Mouse (Mus musculus): ENCODE results near the gene Xdh. TPM values are rescaled to one million over a fixed set of nuclear protein-coding genes. Genes with fewer than 3 reads are reported as not detected.

Xdh gene
- polyA plus RNA-seq, 1 experiment from 2014 or later: 0.33 TPM

DNA sequence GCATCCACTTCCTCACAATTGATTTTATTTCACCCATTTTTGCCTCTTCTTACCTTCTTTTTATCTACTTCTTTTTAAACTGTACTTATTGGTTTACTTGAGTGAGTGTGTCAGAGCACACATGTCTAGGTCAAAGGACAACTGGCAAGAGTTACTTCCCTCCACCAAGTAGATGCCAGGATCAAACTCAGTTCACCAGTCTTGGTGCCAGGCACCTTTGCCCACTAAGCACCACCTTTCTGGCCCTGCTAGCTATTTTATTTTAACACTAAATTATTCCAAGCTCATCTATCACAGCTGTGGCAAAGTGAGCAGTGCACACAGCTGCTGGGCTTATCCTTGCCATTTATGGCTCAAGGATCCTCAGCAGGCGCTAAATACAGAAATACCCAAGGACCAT, 46.9 kb downstream of the Xdh start:
- no peaks in the 10 kb centered on the region for H3K36me3 ChIP-seq (ENCODE audit: control insufficient read depth, insufficient read depth, low read length)
- 97% methylated on average over 1 of the region's 1 CpGs for WGBS
- H3K27me3 ChIP-seq (ENCODE audit: control insufficient read depth, insufficient read depth, low read length): no peaks in the 10 kb centered on the region
- H3K9me3 ChIP-seq (ENCODE audit: control insufficient read depth, low read length): no peaks in the 10 kb centered on the region
- H3K27ac ChIP-seq (ENCODE audit: low read depth, low read length): no peak overlapping the region
- no peak overlapping the region for H3K4me2 ChIP-seq (ENCODE audit: low read depth)
- H3K9ac ChIP-seq (ENCODE audit: low read length): no peak overlapping the region
- no peak overlapping the region for H3K4me3 ChIP-seq (ENCODE audit: low read depth, low read length)
- DNase-seq (ENCODE audit: low spot score) (no peak), ATAC-seq (ENCODE audit: insufficient read depth, low FRiP score, low TSS enrichment) (no peak)
- H3K4me1 ChIP-seq (ENCODE audit: control insufficient read depth, insufficient read depth, low read length): no peaks in the 10 kb centered on the region

DNA sequence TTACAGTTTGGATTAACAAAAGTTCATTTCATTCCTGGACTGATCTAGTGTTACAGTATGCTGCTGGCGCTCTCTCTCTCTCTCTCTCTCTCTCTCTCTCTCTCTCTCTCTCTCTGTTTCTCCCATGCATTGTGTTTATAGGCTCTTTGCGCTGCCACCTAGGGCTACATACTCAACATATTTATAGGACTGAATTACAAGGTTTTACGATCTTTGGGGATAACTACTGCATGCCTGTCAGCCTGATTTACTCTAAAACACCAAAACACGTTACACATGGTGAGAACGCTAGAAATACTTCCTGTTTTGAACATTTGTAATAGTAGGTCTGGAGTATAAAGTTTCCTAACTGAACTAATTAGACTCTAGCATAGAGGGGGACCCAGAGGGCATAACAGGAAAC, 47.8 kb downstream of the Xdh start:
- no peaks in the 10 kb centered on the region for H3K27me3 ChIP-seq (ENCODE audit: control insufficient read depth, insufficient read depth, low read length)

DNA sequence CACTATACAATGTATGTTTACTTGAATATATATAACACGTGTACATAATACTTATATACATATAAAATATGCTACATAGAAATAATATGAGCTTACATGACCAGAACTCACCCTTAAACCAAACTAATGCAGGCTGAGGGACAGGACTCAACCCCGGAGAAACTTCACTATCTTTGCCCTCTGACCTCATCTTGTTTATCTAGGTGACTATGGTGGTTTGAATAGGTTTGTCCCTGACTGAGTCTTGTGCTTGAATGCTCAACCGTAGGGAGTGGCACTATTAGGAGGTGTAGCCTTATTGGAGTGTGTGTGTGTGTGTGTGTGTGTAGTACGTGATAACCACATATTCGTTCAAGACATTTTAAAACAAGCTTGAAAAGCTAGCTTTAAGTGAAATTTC, 55.6 kb downstream of the Xdh start:
- 87% methylated on average over 5 of the region's 5 CpGs for WGBS
- H3K36me3 ChIP-seq (ENCODE audit: control insufficient read depth, insufficient read depth, low read length): no peaks in the 10 kb centered on the region
- H3K27ac ChIP-seq (ENCODE audit: low read depth, low read length): no peak overlapping the region
- H3K4me2 ChIP-seq (ENCODE audit: low read depth): no peak overlapping the region
- H3K4me3 ChIP-seq (ENCODE audit: low read depth, low read length): no peak overlapping the region
- no peaks in the 10 kb centered on the region for H3K9me3 ChIP-seq (ENCODE audit: control insufficient read depth, low read length)
- no peaks in the 10 kb centered on the region for H3K27me3 ChIP-seq (ENCODE audit: control insufficient read depth, insufficient read depth, low read length)
- no peaks in the 10 kb centered on the region for H3K4me1 ChIP-seq (ENCODE audit: control insufficient read depth, insufficient read depth, low read length)
- H3K9ac ChIP-seq (ENCODE audit: low read length): no peak overlapping the region
- ATAC-seq (ENCODE audit: insufficient read depth, low FRiP score, low TSS enrichment): no peak
- no peak for DNase-seq (ENCODE audit: low spot score)

More for the DNA sequence above, 47.8 kb downstream of the Xdh start:
- DNase-seq (ENCODE audit: low spot score) (no peak), ATAC-seq (ENCODE audit: insufficient read depth, low FRiP score, low TSS enrichment) (no peak)
- no peak overlapping the region for H3K9ac ChIP-seq (ENCODE audit: low read length)
- no peak overlapping the region for H3K4me2 ChIP-seq (ENCODE audit: low read depth)
- H3K9me3 ChIP-seq (ENCODE audit: control insufficient read depth, low read length): no peaks in the 10 kb centered on the region
- H3K36me3 ChIP-seq (ENCODE audit: control insufficient read depth, insufficient read depth, low read length): no peaks in the 10 kb centered on the region
- H3K4me3 ChIP-seq (ENCODE audit: low read depth, low read length): no peak overlapping the region
- H3K27ac ChIP-seq (ENCODE audit: low read depth, low read length): no peak overlapping the region
- WGBS: 73% methylated on average over 5 of the region's 5 CpGs
- H3K4me1 ChIP-seq (ENCODE audit: control insufficient read depth, insufficient read depth, low read length): no peaks in the 10 kb centered on the region

DNA sequence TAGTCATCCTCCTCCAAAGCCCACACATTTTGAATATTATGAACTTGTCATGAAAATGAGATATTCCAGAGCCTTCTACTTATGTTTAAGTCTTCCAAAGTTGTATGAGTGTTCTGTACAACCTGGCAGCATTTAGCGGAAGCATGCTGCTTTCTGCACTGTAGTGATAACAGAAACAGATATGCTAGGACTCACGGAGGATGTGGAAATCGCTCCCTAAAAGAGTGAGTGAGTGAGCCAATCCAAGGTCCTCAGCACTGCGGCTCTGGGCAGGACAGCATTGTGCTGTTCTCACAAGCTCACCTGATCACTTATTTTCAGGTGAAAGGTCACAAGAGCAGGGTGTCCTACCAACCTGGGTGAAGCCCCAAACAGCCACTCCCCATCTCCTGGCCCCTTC, 56.2 kb downstream of the Xdh start:
- DNase-seq (ENCODE audit: low spot score): no peak
- 92% methylated on average over 4 of the region's 4 CpGs for WGBS
- H3K27ac ChIP-seq (ENCODE audit: low read depth, low read length): no peak overlapping the region
- no peak for ATAC-seq (ENCODE audit: insufficient read depth, low FRiP score, low TSS enrichment)
- no peak overlapping the region for H3K4me2 ChIP-seq (ENCODE audit: low read depth)
- no peaks in the 10 kb centered on the region for H3K36me3 ChIP-seq (ENCODE audit: control insufficient read depth, insufficient read depth, low read length)
- H3K4me1 ChIP-seq (ENCODE audit: control insufficient read depth, insufficient read depth, low read length): no peaks in the 10 kb centered on the region
- no peaks in the 10 kb centered on the region for H3K9me3 ChIP-seq (ENCODE audit: control insufficient read depth, low read length)
- H3K4me3 ChIP-seq (ENCODE audit: low read depth, low read length): no peak overlapping the region
- no peaks in the 10 kb centered on the region for H3K27me3 ChIP-seq (ENCODE audit: control insufficient read depth, insufficient read depth, low read length)
- H3K9ac ChIP-seq (ENCODE audit: low read length): no peak overlapping the region

DNA sequence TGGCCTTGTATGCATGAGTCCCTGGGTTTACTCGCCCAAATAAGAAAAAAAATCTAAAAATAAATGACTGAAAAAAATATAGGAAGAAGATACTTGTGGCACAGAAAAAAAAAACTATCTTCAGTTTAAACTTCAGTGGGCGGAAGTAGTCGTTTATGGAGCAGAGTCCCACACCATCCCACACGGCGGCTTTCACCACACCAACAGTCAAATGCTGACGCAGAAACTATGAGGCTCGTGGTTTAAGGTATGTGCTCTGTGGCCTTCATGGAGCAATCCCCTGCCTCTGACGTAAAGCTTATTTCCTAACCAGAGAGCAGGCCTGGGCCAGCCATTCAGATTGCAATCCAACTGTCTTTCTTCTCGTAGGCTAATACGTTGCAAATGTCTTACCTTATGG, 56.8 kb downstream of the Xdh start:
- H3K9ac ChIP-seq (ENCODE audit: low read length): no peak overlapping the region
- WGBS: 91% methylated on average over 10 of the region's 10 CpGs
- no peak overlapping the region for H3K27ac ChIP-seq (ENCODE audit: low read depth, low read length)
- ATAC-seq (ENCODE audit: insufficient read depth, low FRiP score, low TSS enrichment) (no peak), DNase-seq (ENCODE audit: low spot score) (no peak)
- no peak overlapping the region for H3K4me3 ChIP-seq (ENCODE audit: low read depth, low read length)
- no peaks in the 10 kb centered on the region for H3K36me3 ChIP-seq (ENCODE audit: control insufficient read depth, insufficient read depth, low read length)
- no peaks in the 10 kb centered on the region for H3K9me3 ChIP-seq (ENCODE audit: control insufficient read depth, low read length)
- no peaks in the 10 kb centered on the region for H3K4me1 ChIP-seq (ENCODE audit: control insufficient read depth, insufficient read depth, low read length)
- H3K4me2 ChIP-seq (ENCODE audit: low read depth): no peak overlapping the region
- no peaks in the 10 kb centered on the region for H3K27me3 ChIP-seq (ENCODE audit: control insufficient read depth, insufficient read depth, low read length)

DNA sequence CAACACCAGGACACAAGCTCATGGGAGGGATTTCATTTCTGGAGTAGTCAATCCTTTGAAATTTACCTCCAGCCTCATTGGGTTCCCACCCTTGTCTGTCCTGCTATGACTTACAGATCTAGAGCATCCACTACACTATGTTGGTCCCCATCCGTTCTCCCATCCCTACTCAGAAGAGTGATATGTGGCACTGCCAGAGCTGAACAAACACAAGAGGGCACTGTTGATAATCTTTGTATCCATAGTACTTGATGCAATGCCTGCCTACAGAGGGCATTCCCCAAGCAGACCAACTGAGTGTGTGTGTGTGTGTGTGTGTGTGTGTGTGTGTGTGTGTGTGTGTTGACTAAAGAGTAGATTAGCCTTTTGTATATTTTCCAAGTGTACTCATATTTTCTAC, 58.4 kb downstream of the Xdh start:
- WGBS: 73% methylated on average over 1 of the region's 1 CpGs
- DNase-seq (ENCODE audit: low spot score) (no peak), ATAC-seq (ENCODE audit: insufficient read depth, low FRiP score, low TSS enrichment) (no peak)
- no peak overlapping the region for H3K27ac ChIP-seq (ENCODE audit: low read depth, low read length)
- H3K27me3 ChIP-seq (ENCODE audit: control insufficient read depth, insufficient read depth, low read length): no peaks in the 10 kb centered on the region
- H3K4me1 ChIP-seq (ENCODE audit: control insufficient read depth, insufficient read depth, low read length): no peaks in the 10 kb centered on the region
- H3K36me3 ChIP-seq (ENCODE audit: control insufficient read depth, insufficient read depth, low read length): no peaks in the 10 kb centered on the region
- no peaks in the 10 kb centered on the region for H3K9me3 ChIP-seq (ENCODE audit: control insufficient read depth, low read length)
- no peak overlapping the region for H3K9ac ChIP-seq (ENCODE audit: low read length)
- no peak overlapping the region for H3K4me3 ChIP-seq (ENCODE audit: low read depth, low read length)
- no peak overlapping the region for H3K4me2 ChIP-seq (ENCODE audit: low read depth)

DNA sequence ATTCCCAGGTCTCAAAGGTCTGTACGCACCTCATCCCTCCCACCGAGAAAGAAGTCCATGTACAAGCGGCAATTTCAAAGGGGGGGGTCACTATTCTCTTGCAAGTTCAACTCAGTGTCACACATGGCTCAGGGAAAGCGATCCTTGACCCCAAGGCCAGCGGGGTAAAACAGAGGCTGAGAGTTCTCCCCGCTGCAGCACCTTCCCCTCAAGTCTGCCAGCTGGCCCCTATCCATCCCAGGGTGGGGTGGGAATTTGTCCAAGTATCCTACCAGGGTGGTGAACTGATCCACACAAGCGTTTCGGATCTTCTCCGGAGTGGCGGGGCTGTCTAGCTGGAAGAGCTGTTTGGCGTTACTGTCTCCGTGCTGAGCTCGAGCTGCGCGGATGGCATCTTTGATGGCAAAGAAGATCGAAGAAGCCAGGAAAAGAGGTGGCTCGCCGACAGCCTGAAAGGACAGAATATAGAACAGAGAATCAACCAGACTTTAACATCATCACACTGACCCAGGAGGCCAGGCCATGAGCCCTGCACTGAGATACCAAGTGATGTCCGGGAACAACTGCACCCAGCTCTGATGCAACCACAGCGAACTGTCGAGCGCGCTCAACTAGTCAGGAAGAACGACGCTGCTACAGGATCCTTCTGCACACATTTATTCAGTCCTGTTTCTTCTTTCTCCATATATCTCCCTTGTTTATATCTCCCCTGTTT, 63.8 kb downstream of the Xdh start:
- H3K4me1 ChIP-seq (ENCODE audit: control insufficient read depth, insufficient read depth, low read length): no peaks in the 10 kb centered on the region
- DNase-seq (ENCODE audit: low spot score): no peak
- H3K4me3 ChIP-seq (ENCODE audit: low read depth, low read length): no peak overlapping the region
- ATAC-seq (ENCODE audit: insufficient read depth, low FRiP score, low TSS enrichment): no peak
- H3K36me3 ChIP-seq (ENCODE audit: control insufficient read depth, insufficient read depth, low read length): no peaks in the 10 kb centered on the region
- H3K9ac ChIP-seq (ENCODE audit: low read length): no peak overlapping the region
- H3K27ac ChIP-seq (ENCODE audit: low read depth, low read length): no peak overlapping the region
- H3K27me3 ChIP-seq (ENCODE audit: control insufficient read depth, insufficient read depth, low read length): no peaks in the 10 kb centered on the region
- 92% methylated on average over 25 of the region's 25 CpGs for WGBS
- no peaks in the 10 kb centered on the region for H3K9me3 ChIP-seq (ENCODE audit: control insufficient read depth, low read length)
- H3K4me2 ChIP-seq (ENCODE audit: low read depth): no peak overlapping the region

DNA sequence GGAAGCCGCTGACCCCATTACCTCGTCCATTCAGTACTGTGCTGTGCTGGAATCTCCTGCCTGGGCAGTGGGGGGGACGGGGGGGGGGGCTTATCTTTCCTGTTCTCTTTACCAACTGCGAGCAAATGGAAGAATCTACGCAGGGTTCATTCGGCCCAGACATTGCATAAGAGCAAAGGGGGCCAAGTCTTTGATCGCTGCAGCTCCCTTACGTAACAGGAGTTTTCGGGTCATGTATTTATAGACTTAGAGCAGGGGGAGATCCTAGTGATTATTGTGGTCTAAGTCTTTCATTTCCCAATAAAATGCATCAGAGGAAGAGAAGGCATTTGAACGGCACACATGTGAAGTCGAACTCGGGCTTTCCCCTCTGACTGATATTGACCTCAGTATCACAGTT, 66.7 kb downstream of the Xdh start:
- Histone ChIP-seq H3K9ac (ENCODE audit: low read length) (no peak overlapping the region), H3K36me3 (ENCODE audit: control insufficient read depth, insufficient read depth, low read length) (no peaks in the 10 kb centered on the region), H3K9me3 (ENCODE audit: control insufficient read depth, low read length) (no peaks in the 10 kb centered on the region), H3K27ac (ENCODE audit: low read depth, low read length) (no peak overlapping the region), H3K4me2 (ENCODE audit: low read depth) (no peak overlapping the region), H3K4me1 (ENCODE audit: control insufficient read depth, insufficient read depth, low read length) (no peaks in the 10 kb centered on the region), H3K27me3 (ENCODE audit: control insufficient read depth, insufficient read depth, low read length) (no peaks in the 10 kb centered on the region), H3K4me3 (ENCODE audit: low read depth, low read length) (no peak overlapping the region)
- WGBS: 86% methylated on average over 12 of the region's 12 CpGs
- ATAC-seq (ENCODE audit: insufficient read depth, low FRiP score, low TSS enrichment) (no peak), DNase-seq (ENCODE audit: low spot score) (no peak)

DNA sequence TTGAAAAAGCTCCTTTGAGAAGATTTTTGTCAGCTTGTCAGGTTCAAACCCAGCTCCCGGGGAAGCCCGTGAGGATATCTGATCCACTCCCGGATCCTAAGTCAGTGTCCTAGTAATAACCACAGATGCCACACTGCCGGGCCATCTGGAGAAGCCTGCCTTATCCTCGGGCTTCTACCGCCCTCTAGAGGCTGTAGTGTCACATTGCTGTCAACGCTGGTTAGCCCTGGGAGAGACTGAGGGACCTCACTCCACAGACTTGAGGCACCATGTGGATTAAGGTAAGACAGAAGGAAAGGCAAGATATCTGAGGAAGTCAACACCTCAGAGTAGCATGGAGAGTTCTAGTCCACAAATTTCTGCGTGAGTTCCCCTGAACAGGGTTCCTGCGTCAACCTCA, 67.8 kb downstream of the Xdh start:
- H3K4me2 ChIP-seq (ENCODE audit: low read depth): no peak overlapping the region
- H3K4me3 ChIP-seq (ENCODE audit: low read depth, low read length): no peak overlapping the region
- H3K4me1 ChIP-seq (ENCODE audit: control insufficient read depth, insufficient read depth, low read length): no peaks in the 10 kb centered on the region
- no peaks in the 10 kb centered on the region for H3K27me3 ChIP-seq (ENCODE audit: control insufficient read depth, insufficient read depth, low read length)
- ATAC-seq (ENCODE audit: insufficient read depth, low FRiP score, low TSS enrichment) (peak; percentile 83; the same call in 1 of the 2 replicates), DNase-seq (ENCODE audit: low spot score) (peak; percentile 87)
- no peak overlapping the region for H3K27ac ChIP-seq (ENCODE audit: low read depth, low read length)
- H3K36me3 ChIP-seq (ENCODE audit: control insufficient read depth, insufficient read depth, low read length): no peaks in the 10 kb centered on the region
- H3K9ac ChIP-seq (ENCODE audit: low read length): no peak overlapping the region
- 13% methylated on average over 9 of the region's 9 CpGs for WGBS
- H3K9me3 ChIP-seq (ENCODE audit: control insufficient read depth, low read length): no peaks in the 10 kb centered on the region

Data from neural tube, embryonic 11.5 days (tissue).